Mouse (Mus musculus) Patski (cell line): ENCODE measurements at regions not wholly inside any gene's neighbourhood (a gene's known extent, or its start where the extent isn't known, plus 50 kb on each side); places are given as distances from the start of the nearest gene placed in this dataset.

Experiments
- ATAC-seq: fragments of 100-300 bp; one replicate; pipeline ENCODE4 v1.8.0; 2021
- CTCF ChIA-PET: fragments of 350-600 bp; sonication (Branson Sonifier 250); formaldehyde crosslinking; loops from one replicate; lab custom pipeline; 2022; ENCODE audit warnings: inconsistent platforms; lab: Charles Lee
- POLR2A ChIA-PET: fragments of 350-600 bp; sonication (Branson Sonifier 250); formaldehyde crosslinking; loops from one replicate; lab custom pipeline; 2022; ENCODE audit warnings: antibody characterized with exemption, inconsistent platforms; lab: Charles Lee
- DNase-seq: peaks from one replicate; pipeline ENCODE4 v3.0.0-alpha.2; 2011; ENCODE audit warnings: low read depth, low spot score
- H3K27me3 ChIP-seq: fragments of 371-371 bp; one replicate; pipeline ENCODE4 v1.5.1; 2021
- CTCF ChIP-seq: fragments of 100-300 bp; IDR thresholded peaks from one replicate; pipeline ENCODE4 v1.5.1; 2021
- in situ Hi-C: fragments of 300-500 bp; cut with MboI; formaldehyde crosslinking; loops from 3 replicates; pipeline ENCODE4 v1.11.1; 2018; ENCODE audit warnings: low pct_unique_long_range_greater_than_20kb, mixed read lengths

DNA sequence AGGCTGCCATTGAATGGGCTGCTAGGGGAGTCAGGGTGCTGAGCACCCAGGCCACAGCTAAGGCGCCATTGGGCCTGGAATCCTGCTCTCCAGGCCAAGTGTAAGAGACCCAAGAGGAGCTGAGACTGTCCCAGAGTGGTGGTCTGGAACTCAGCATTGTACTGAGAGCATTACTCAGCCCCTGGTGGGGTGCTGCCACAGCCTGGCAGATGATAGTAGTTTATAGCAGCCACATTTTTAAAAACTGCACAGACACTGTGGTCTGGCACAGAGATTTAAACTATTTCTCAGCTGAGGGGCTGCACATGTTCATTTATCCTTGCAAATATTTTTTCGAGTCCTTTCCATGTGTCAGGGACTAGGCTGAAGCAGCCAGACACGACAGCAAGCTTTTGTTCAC, 117.3 kb upstream of the Prok2 start:
- H3K27me3 ChIP-seq: peaks cover 16% of the 10 kb centered on the region
- ChIA-PET CTCF (no interaction called here), POLR2A (no interaction called here)
- no peak for ATAC-seq
- in situ Hi-C loops: no loop called here
- DNase-seq: no peak
- TF ChIP-seq CTCF: no peak

- DNase-seq (no peak), ATAC-seq (no peak)
- peaks cover 16% of the 10 kb centered on the region for H3K27me3 ChIP-seq
- ChIA-PET POLR2A (no interaction called here), CTCF (no interaction called here)
- no peak for TF ChIP-seq CTCF
- in situ Hi-C loops: no loop called here
These were observed 116.5 kb upstream of the Prok2 start for GRCm38 (mm10) chr6:99842723-99843122.

DNA sequence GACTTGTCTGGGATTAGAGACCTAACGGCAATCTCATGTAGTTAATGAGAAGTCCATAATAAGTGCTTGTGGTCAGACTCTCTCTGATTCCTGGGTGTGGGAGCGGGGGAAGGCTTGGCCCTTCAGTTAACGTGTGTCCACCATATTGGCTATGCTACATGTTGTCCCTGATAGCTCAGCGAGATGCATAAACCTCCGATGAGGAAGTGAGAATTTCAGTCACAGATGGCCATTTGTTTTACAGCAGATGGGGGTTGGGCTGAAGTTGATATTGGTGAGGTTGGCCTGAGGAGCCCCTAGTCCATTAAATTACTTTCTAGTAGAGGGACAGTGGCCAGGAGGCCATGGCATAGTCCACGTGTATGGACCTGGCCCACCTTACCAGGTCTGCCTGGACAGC, 114.6 kb upstream of the Prok2 start:
- H3K27me3 ChIP-seq: peaks cover 11% of the 10 kb centered on the region
- ChIA-PET CTCF (no interaction called here), POLR2A (no interaction called here)
- DNase-seq: no peak
- ATAC-seq: no peak
- in situ Hi-C loops: no loop called here
- no peak for TF ChIP-seq CTCF

- DNase-seq: no peak
- H3K27me3 ChIP-seq: peaks cover 3% of the 10 kb centered on the region
- POLR2A ChIA-PET: interaction anchor here (1.1 kb wide), 1 partner anchor 27 kb away, joined by 3 read pairs; no protein-coding TSS in a partner anchor
- in situ Hi-C loops: no loop called here
- CTCF ChIA-PET: interaction anchor here (1.1 to 1.3 kb wide), 2 partner anchors 21 to 28 kb away, joined by 3 read pairs; no protein-coding TSS in a partner anchor
- TF ChIP-seq CTCF: no peak
- ATAC-seq: no peak
These were observed 107.1 kb upstream of the Prok2 start for GRCm38 (mm10) chr6:99833323-99833722.

DNA sequence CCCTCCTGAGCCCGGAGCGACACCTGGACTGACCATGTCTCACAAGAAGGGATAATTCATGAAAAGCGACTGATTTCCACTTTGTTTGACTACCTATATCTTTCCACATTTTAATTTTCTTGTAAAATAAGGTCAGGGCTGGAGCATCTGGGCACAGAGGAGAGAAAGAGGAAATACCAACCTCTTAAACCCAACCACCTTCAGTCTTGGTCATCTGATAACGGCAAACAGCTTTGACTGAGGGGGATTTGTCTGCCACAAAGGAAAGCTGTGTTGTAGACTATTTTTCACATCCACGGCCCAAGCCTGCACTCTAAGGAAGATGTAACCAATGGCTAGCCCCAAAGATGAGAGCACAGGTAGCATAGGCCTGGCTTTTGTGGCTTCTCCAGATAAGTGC, 101.4 kb upstream of the Prok2 start:
- DNase-seq (no peak), ATAC-seq (no peak)
- ChIA-PET POLR2A (no interaction called here), CTCF (interaction anchor here (1.8 kb wide), 1 partner anchor 27 kb away, joined by 4 read pairs; no protein-coding TSS in a partner anchor)
- TF ChIP-seq CTCF: no peak
- in situ Hi-C loops: no loop called here
- H3K27me3 ChIP-seq: no peaks in the 10 kb centered on the region

GRCm38 (mm10) chr6:99824808-99825207, 98.6 kb upstream of the Prok2 start:
- in situ Hi-C loops: no loop called here

GRCm38 (mm10) chr6:99822471-99822870, 96.3 kb upstream of the Prok2 start:
- in situ Hi-C loops: no loop called here
- POLR2A ChIA-PET: no interaction called here
- no peak for DNase-seq
- no peaks in the 10 kb centered on the region for H3K27me3 ChIP-seq
- no peak for TF ChIP-seq CTCF
- CTCF ChIA-PET: no interaction called here
- no peak for ATAC-seq

More at GRCm38 (mm10) chr6:99824808-99825207, 98.6 kb upstream of the Prok2 start:
- DNase-seq: no peak
- ChIA-PET CTCF (no interaction called here), POLR2A (no interaction called here)
- no peak for ATAC-seq
- no peaks in the 10 kb centered on the region for H3K27me3 ChIP-seq
- no peak for TF ChIP-seq CTCF

- TF ChIP-seq CTCF: no peak
- H3K27me3 ChIP-seq: peaks cover 8% of the 10 kb centered on the region
- ATAC-seq (no peak), DNase-seq (no peak)
- in situ Hi-C loops: no loop called here
- CTCF ChIA-PET: no interaction called here
- POLR2A ChIA-PET: no interaction called here
These were observed 93.2 kb upstream of the Prok2 start for GRCm38 (mm10) chr6:99819255-99819929.

GRCm38 (mm10) chr6:99818486-99818885, 92.3 kb upstream of the Prok2 start:
- H3K27me3 ChIP-seq: peaks cover 8% of the 10 kb centered on the region
- ChIA-PET CTCF (no interaction called here), POLR2A (no interaction called here)
- in situ Hi-C loops: no loop called here
- no peak for DNase-seq
- TF ChIP-seq CTCF: no peak
- ATAC-seq: no peak

DNA sequence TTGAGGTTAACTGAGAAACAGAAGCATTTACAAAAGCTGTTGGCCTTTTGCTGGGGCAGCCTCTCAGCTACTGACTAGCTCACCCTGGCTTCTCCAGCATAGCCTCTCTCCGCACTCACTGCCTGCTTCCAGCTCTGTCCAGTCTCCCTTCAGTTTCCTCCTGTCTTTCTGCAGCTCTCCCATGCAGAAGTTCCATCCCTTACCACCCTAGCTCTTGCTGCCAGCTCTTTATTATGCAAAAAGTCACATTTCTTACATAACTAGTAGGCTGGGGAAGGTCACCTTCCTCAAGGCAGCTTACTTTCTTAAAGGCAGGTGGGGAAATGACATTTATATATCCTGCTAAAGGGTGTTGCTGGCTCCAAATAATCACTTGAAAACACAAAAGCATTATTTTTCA, 91.1 kb upstream of the Prok2 start:
- in situ Hi-C loops: no loop called here
- peaks cover 8% of the 10 kb centered on the region for H3K27me3 ChIP-seq
- no peak for TF ChIP-seq CTCF
- no peak for DNase-seq
- ChIA-PET POLR2A (no interaction called here), CTCF (no interaction called here)
- no peak for ATAC-seq

GRCm38 (mm10) chr6:99813102-99813501, 86.9 kb upstream of the Prok2 start:
- POLR2A ChIA-PET: no interaction called here
- ATAC-seq: no peak

DNA sequence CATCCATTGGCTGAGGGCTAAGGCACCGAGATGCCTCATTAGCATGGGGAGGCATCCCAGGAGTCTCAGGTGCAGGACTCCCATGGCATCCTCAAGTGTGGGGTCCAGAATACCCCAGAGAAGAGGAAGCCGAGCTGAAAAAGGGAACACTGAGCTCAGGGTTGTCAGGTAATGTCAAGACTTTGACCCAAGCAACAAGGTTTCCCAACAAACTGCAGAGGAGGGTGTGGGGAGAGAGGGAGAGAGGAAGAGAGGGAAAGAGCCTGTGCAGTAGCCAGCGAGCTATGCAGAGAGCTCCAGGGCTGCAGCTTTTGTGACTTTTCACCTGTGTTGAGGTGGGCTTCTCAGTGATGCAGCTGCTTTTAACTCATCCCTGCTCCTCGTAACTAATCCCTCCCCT, 85.7 kb upstream of the Prok2 start:
- ATAC-seq: no peak
- DNase-seq: no peak
- ChIA-PET POLR2A (no interaction called here), CTCF (interaction anchor here (1.6 kb wide), 1 partner anchor 17 kb away, joined by 4 read pairs; no protein-coding TSS in a partner anchor)
- no peak for TF ChIP-seq CTCF
- in situ Hi-C loops: no loop called here
- H3K27me3 ChIP-seq: peaks cover 8% of the 10 kb centered on the region

More at GRCm38 (mm10) chr6:99813102-99813501, 86.9 kb upstream of the Prok2 start:
- no peak for DNase-seq
- no peak for TF ChIP-seq CTCF
- CTCF ChIA-PET: interaction anchor here (0.7 kb wide), 1 partner anchor 861 kb away, joined by 3 read pairs; no protein-coding TSS in a partner anchor
- peaks cover 8% of the 10 kb centered on the region for H3K27me3 ChIP-seq
- in situ Hi-C loops: no loop called here
